Mouse (Mus musculus) hindbrain, embryonic 14.5 days (tissue): ENCODE measurements around the gene Adam12. TPM values are rescaled to one million over a fixed set of nuclear protein-coding genes. Genes with fewer than 3 reads are reported as not detected.
A peak's percentile ranks its signal among the peaks of the same experiment; 100 is the strongest.

ENCODE experiments used
- ATAC-seq: fragments of 200-750 bp; cut with Nextera tagmentation; 2 replicates; pipeline ENCODE4 v1.8.0; 2017; ENCODE audit warnings: moderate number of reproducible peaks, mild to moderate bottlenecking, moderate TSS enrichment, moderate library complexity; ENCODE audit not compliant: low FRiP score
- DNase-seq: peaks from one replicate; pipeline ENCODE4 v3.0.0-alpha.2; 2015; ENCODE audit warnings: low spot score
- H3K27ac ChIP-seq: fragments of 300-500 bp; sonication (generic); 2 replicates; pipeline ENCODE4 v1.5.1; 2014; ENCODE audit warnings: mild to moderate bottlenecking, moderate library complexity
- H3K27me3 ChIP-seq: fragments of 300-500 bp; sonication (generic); 2 replicates; pipeline ENCODE4 v1.6.1; 2014; ENCODE audit warnings: mild to moderate bottlenecking, low read length, mixed read lengths; ENCODE audit not compliant: control insufficient read depth, insufficient read depth
- H3K36me3 ChIP-seq: fragments of 300-500 bp; sonication (generic); replicated peaks from 2 replicates; pipeline ENCODE4 v1.6.1; 2014; ENCODE audit not compliant: control insufficient read depth, insufficient read depth
- H3K4me1 ChIP-seq: fragments of 300-500 bp; sonication (generic); replicated peaks from 2 replicates; pipeline ENCODE4 v1.6.1; 2014; ENCODE audit warnings: antibody characterized with exemption, low read length, mixed read lengths; ENCODE audit not compliant: control insufficient read depth, insufficient read depth
- H3K4me2 ChIP-seq: fragments of 300-500 bp; sonication (generic); replicated peaks from 2 replicates; pipeline ENCODE4 v1.6.1; 2014; ENCODE audit warnings: mild to moderate bottlenecking, moderate library complexity
- H3K4me3 ChIP-seq: fragments of 300-500 bp; sonication (generic); replicated peaks from 2 replicates; pipeline ENCODE4 v1.5.1; 2014; ENCODE audit warnings: mild to moderate bottlenecking, low read length
- H3K9ac ChIP-seq: fragments of 300-500 bp; sonication (generic); 2 replicates; pipeline ENCODE4 v1.6.1; 2014
- H3K9me3 ChIP-seq: fragments of 300-500 bp; sonication (generic); 2 replicates; pipeline ENCODE4 v1.6.1; 2016; ENCODE audit warnings: low read length; ENCODE audit not compliant: control insufficient read depth
- WGBS: fragments of 180-500 bp; shearing (Covaris S2); extraction: QIAGEN DNeasy Blood & Tissue Kit; methylation state at CpG from one replicate; pipeline ENCODE4 v1.1.7; 2014; 5-methylcytosine and 5-hydroxymethylcytosine counted together
- microRNA-seq: library from miRNA; unstranded; fragments of <30 nt; microRNA quantifications from one replicate; pipeline ENCODE4, GENCODE M21; 2016
- polyA plus RNA-seq: library from polyadenylated mRNA; unstranded; fragments of >200 nt; fragmentation: Nextera tagmentation; extraction: Ambion mirVana; gene quantifications from 2 replicates; pipeline ENCODE4 v1.2.1, GENCODE M21; 2014

The Adam12 gene
- polyA plus RNA-seq, 1 experiment from 2014 or later = 7.0 TPM

DNA sequence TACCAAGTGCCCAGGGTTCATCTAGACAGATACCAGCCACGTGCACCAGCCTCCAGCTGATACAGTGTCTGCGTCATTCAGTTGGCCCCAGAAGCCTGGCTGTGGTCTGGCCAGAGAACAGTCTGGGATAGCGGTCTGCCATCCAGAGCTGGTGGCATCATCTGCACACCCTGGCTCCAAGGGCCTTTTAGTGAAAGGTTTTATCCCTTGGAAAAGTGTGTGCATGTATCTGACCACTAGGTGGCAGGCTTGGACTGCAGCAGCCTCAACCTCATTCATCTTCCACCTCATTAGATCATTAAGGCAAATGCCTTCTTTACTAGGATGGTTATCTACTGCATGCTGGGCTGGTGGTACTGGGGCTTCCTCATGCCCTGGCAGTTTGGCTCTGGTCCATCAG lies 375.7 kb downstream of the Adam12 start:
- H3K4me3 ChIP-seq = no peak overlapping the region
- peak; percentile 46; the same call in 1 of the 2 replicates for ATAC-seq
- H3K36me3 ChIP-seq = no peaks in the 10 kb centered on the region
- no peaks in the 10 kb centered on the region for H3K9me3 ChIP-seq
- no peaks in the 10 kb centered on the region for H3K4me1 ChIP-seq
- H3K27me3 ChIP-seq = no peaks in the 10 kb centered on the region
- no peak overlapping the region for H3K9ac ChIP-seq
- WGBS = 29% methylated on average over 3 of the region's 3 CpGs
- no peak overlapping the region for H3K27ac ChIP-seq
- DNase-seq = peak; percentile 91
- no peak overlapping the region for H3K4me2 ChIP-seq

DNA sequence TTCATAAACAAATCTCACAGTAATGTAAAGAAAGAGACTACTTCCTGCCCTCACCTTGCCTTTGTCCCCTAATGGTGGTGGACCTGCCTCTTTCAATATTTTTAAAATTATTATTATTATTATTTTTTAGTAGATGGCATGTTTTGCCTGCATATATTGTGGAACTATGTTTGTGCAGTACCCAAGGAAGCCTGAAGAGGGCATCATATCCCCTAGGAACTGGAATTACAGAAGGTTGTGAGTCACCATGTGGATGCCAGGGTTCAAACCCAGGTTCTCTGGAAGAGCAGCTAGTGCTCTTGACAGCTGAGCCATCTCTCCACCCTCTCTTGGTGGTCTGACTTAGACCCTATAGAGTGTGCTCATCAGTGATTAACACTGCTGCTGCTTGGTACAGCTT lies 381.2 kb downstream of the Adam12 start:
- no peak overlapping the region for H3K27ac ChIP-seq
- no peak for ATAC-seq
- no peak overlapping the region for H3K4me2 ChIP-seq
- no peaks in the 10 kb centered on the region for H3K9me3 ChIP-seq
- H3K4me3 ChIP-seq = no peak overlapping the region
- DNase-seq = no peak
- H3K9ac ChIP-seq = no peak overlapping the region
- H3K4me1 ChIP-seq = no peaks in the 10 kb centered on the region
- H3K36me3 ChIP-seq = no peaks in the 10 kb centered on the region
- no peaks in the 10 kb centered on the region for H3K27me3 ChIP-seq

DNA sequence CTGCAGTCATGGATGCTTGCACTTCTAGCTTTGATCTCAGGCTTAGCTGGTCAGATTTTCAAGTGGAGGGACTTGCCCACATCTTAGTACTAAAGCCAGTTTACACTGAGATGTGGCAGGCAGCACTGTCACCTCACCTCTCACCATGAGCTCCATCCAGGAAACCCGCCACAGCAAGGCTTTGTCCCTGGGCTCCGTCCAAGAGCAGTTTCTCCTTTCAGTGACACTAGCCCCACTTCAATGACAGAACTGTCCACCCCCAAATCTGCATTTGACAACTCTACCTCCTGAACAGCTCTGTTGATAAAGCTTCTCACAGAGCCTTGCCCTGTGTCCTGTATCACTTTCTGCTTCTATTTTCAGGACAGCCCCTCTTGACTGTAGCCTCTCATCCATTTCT lies 383.8 kb downstream of the Adam12 start:
- Histone ChIP-seq H3K27ac (no peak overlapping the region), H3K9me3 (no peaks in the 10 kb centered on the region), H3K36me3 (no peaks in the 10 kb centered on the region), H3K9ac (no peak overlapping the region), H3K4me3 (no peak overlapping the region), H3K4me2 (no peak overlapping the region), H3K27me3 (no peaks in the 10 kb centered on the region), H3K4me1 (no peaks in the 10 kb centered on the region)
- DNase-seq (no peak), ATAC-seq (no peak)
- WGBS = 69% methylated on average over 2 of the region's 2 CpGs

DNA sequence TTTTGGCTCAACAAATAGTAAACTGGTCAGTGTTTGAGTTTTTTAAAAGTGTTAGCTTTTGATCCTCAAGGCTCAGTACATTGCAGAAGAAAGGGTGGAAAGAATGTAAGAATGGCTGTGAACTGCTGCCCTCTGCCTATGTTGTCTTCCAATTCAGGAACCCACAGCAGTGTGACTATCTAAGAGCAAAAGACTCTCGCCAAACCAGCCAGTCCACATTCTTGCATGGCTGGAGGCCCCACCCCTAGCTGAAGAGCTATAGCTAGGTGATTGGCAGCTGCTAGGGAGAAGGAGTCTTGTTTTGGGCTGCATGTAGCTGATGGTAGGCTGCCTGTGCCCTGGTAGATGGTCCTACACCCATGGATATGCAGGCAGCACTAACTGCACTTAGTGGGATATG lies 384.8 kb downstream of the Adam12 start:
- no peak overlapping the region for H3K4me2 ChIP-seq
- H3K27me3 ChIP-seq = no peaks in the 10 kb centered on the region
- 48% methylated on average over 1 of the region's 1 CpGs for WGBS
- H3K9ac ChIP-seq = no peak overlapping the region
- H3K9me3 ChIP-seq = no peaks in the 10 kb centered on the region
- ATAC-seq (no peak), DNase-seq (no peak)
- no peak overlapping the region for H3K27ac ChIP-seq
- no peak overlapping the region for H3K4me3 ChIP-seq
- no peaks in the 10 kb centered on the region for H3K4me1 ChIP-seq
- no peaks in the 10 kb centered on the region for H3K36me3 ChIP-seq

DNA sequence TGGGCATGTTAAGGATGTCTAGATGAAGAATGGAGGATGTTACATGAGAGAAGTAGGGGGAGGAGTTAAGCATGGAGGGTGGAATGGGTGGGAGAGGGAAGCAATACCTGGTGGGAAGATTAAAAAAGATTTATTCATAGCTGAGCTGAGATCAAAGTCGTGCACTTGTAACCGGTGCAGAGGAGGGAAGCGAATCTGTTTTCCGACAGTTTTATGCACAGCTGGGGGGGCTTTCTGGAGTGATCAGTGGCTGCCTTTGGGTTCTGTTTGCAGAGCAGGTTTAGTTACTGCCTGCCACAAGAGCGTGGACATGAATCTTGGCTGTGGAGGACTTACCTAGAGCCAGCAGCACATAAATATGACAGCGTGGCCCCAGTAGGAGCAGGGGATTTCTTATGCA lies 389.9 kb downstream of the Adam12 start:
- Histone ChIP-seq H3K4me2 (no peak overlapping the region), H3K4me3 (no peak overlapping the region), H3K9me3 (no peaks in the 10 kb centered on the region), H3K9ac (no peak overlapping the region), H3K36me3 (no peaks in the 10 kb centered on the region), H3K4me1 (no peaks in the 10 kb centered on the region), H3K27ac (no peak overlapping the region), H3K27me3 (no peaks in the 10 kb centered on the region)
- DNase-seq (no peak), ATAC-seq (no peak)
- WGBS = 79% methylated on average over 6 of the region's 6 CpGs

DNA sequence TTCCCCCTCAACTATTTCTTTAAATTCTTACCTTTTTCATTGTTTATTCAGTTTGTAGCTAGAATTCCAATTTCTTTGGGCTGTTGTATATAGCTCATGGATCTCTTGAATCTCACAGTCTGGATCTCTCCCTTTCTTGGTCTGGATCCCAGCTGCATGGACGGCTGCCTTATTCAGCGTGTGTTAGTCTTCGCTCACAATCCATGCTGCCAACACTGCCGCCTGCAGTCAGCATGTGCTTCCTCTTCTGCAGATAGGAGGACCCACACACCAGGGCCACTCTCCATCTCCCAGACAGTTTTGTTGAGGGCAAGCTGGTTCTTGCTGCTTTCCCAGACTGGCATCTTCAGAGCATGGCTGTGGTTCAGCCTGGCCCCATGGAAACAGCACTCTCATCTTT lies 392.4 kb downstream of the Adam12 start:
- no peak for ATAC-seq
- 89% methylated on average over 4 of the region's 4 CpGs for WGBS
- no peak for DNase-seq

More for the DNA sequence above, 392.4 kb downstream of the Adam12 start:
- no peaks in the 10 kb centered on the region for H3K27me3 ChIP-seq
- H3K27ac ChIP-seq = no peak overlapping the region
- H3K4me3 ChIP-seq = no peak overlapping the region
- no peaks in the 10 kb centered on the region for H3K36me3 ChIP-seq
- no peak overlapping the region for H3K9ac ChIP-seq
- H3K9me3 ChIP-seq = no peaks in the 10 kb centered on the region
- no peaks in the 10 kb centered on the region for H3K4me1 ChIP-seq
- H3K4me2 ChIP-seq = no peak overlapping the region

Small RNA genes lying within 50 kb of the gene (microRNA-seq; reads per million reads assigned to microRNA genes)
- gene Gm23631 = not detected

Other genes starting within 250 kb of the Adam12 start
- 0.07 and 0.28 TPM in 2 replicates for gene D7Ertd443e, start 153.5 kb upstream of the Adam12 start, polyA plus RNA-seq